Mouse (Mus musculus) gastrocnemius, adult 2 months (tissue): Measurements from ENCODE around the gene Misp. TPM values are rescaled to one million over a fixed set of nuclear protein-coding genes. Genes with fewer than 3 reads are reported as not detected.

ENCODE experiments used
- DNase-seq: peaks from one replicate; pipeline ENCODE4 v3.0.0; 2022
- H3K27ac ChIP-seq: fragments of 200-600 bp; 2 replicates; pipeline ENCODE4 v1.8.1; 2022; ENCODE audit warnings: mild to moderate bottlenecking
- H3K4me3 ChIP-seq: fragments of 200-600 bp; 2 replicates; pipeline ENCODE4 v1.8.1; 2022; ENCODE audit warnings: mild to moderate bottlenecking, moderate library complexity
- CTCF ChIP-seq: fragments of 200-600 bp; IDR thresholded peaks from 2 replicates; pipeline ENCODE4 v1.8.1; 2022; ENCODE audit warnings: antibody characterized with exemption, mild to moderate bottlenecking, moderate library complexity
- intact Hi-C: fragments of 180-260 bp; cut with DNase I; formaldehyde crosslinking; loops from one replicate; pipeline ENCODE4 v1.15.1; 2025
- long read RNA-seq, 2 experiments: library from polyadenylated mRNA; stranded (forward); transcript quantifications; one replicate each; pipeline ENCODE4 v2.0.0; 2021
- total RNA-seq, 2 experiments: library from RNA; stranded (reverse); gene quantifications; 2 replicates each; pipeline ENCODE4 v1.2.3; 2021

Gene Misp
- not detected for total RNA-seq
- long read RNA-seq, experiment 1 = 0 reads
- long read RNA-seq, experiment 2 = 0 reads

GRCm38 (mm10) chr10:79820782-79821181 lies at the start of gene Misp:
Misp (plus strand) TSS chr10:79820989.
- TF ChIP-seq CTCF = no peak
- H3K27ac ChIP-seq = no peak within 1 kb of the TSS
- no peak for DNase-seq
- no peak within 1 kb of the TSS for H3K4me3 ChIP-seq
- intact Hi-C loops = no loop called here

GRCm38 (mm10) chr10:79772320-79772719 lies 48.5 kb upstream of the Misp start:
- intact Hi-C loops = no loop called here
- DNase-seq = no peak
- 0 out of 2 replicates have a peak, but pooled peaks have one; percentile 6 for TF ChIP-seq CTCF
- Histone ChIP-seq H3K27ac (no peak overlapping the region), H3K4me3 (no peak overlapping the region)

GRCm38 (mm10) chr10:79773208-79773607 lies 47.6 kb upstream of the Misp start:
- Histone ChIP-seq H3K27ac (no peak overlapping the region), H3K4me3 (no peak overlapping the region)
- no peak for TF ChIP-seq CTCF
- intact Hi-C loops = no loop called here
- no peak for DNase-seq

GRCm38 (mm10) chr10:79774486-79775279 lies 46.1 kb upstream of the Misp start:
- no peak overlapping the region for H3K4me3 ChIP-seq
- no peak overlapping the region for H3K27ac ChIP-seq
- intact Hi-C loops = no loop called here
- DNase-seq = no peak
- TF ChIP-seq CTCF = peak; percentile 47

- DNase-seq = peak; percentile 61
- Histone ChIP-seq H3K4me3 (peak within 1 kb of the TSS; percentile 72), H3K27ac (peak within 1 kb of the TSS; percentile 67)
- intact Hi-C loops = no loop called here
- no peak; the same call in 1 of the 2 replicates for TF ChIP-seq CTCF
Measured at GRCm38 (mm10) chr10:79777103-79777531, 43.7 kb upstream of the Misp start, which contains the start of gene Fstl3. Fstl3 (plus strand) TSS chr10:79777272.

GRCm38 (mm10) chr10:79778006-79778405 lies 42.8 kb upstream of the Misp start:
- intact Hi-C loops = no loop called here
- no peak for TF ChIP-seq CTCF
- H3K27ac ChIP-seq = peak overlapping the region; percentile 67
- peak overlapping the region; percentile 72 for H3K4me3 ChIP-seq
- peak; percentile 60 for DNase-seq

GRCm38 (mm10) chr10:79779193-79779592 lies 41.6 kb upstream of the Misp start:
- intact Hi-C loops = loop anchor here (1.0 kb wide), 1 partner anchor 12 kb away; no protein-coding TSS in a partner anchor
- no peak for TF ChIP-seq CTCF
- DNase-seq = no peak
- Histone ChIP-seq H3K4me3 (no peak overlapping the region), H3K27ac (no peak overlapping the region)

GRCm38 (mm10) chr10:79779784-79780663 lies 40.8 kb upstream of the Misp start:
- TF ChIP-seq CTCF = peak; percentile 86
- peak overlapping the region; percentile 81 for H3K27ac ChIP-seq
- peak overlapping the region; percentile 76 for H3K4me3 ChIP-seq
- peak; percentile 97 for DNase-seq
- intact Hi-C loops = loop anchor here (1.0 to 5.0 kb wide), 3 partner anchors 13 to 72 kb away; partner anchors contain the start of gene Ptbp1

- Histone ChIP-seq H3K4me3 (peak overlapping the region; percentile 76), H3K27ac (peak overlapping the region; percentile 81)
- no peak for DNase-seq
- no peak for TF ChIP-seq CTCF
- intact Hi-C loops = loop anchor here (5.0 kb wide), 2 partner anchors 68 to 72 kb away; partner anchors contain the start of gene Ptbp1
Measured at GRCm38 (mm10) chr10:79780664-79781015, 40.1 kb upstream of the Misp start.

- no peak for DNase-seq
- H3K4me3 ChIP-seq = peak overlapping the region; percentile 76
- intact Hi-C loops = loop anchor here (5.0 kb wide), 2 partner anchors 69 to 71 kb away; partner anchors contain the start of gene Ptbp1
- peak overlapping the region; percentile 81 for H3K27ac ChIP-seq
- no peak for TF ChIP-seq CTCF
Measured at GRCm38 (mm10) chr10:79781139-79781538, 39.6 kb upstream of the Misp start.

- intact Hi-C loops = loop anchor here (5.0 kb wide), 2 partner anchors 70 kb away; partner anchors contain the start of gene Ptbp1
- no peak for DNase-seq
- H3K4me3 ChIP-seq = no peak overlapping the region
- TF ChIP-seq CTCF = no peak
- H3K27ac ChIP-seq = no peak overlapping the region
Measured at GRCm38 (mm10) chr10:79781956-79782355, 38.8 kb upstream of the Misp start.

- no peak overlapping the region for H3K27ac ChIP-seq
- intact Hi-C loops = loop anchor here (5.0 kb wide), 2 partner anchors 69 to 71 kb away; partner anchors contain the start of gene Ptbp1
- H3K4me3 ChIP-seq = no peak overlapping the region
- TF ChIP-seq CTCF = peak; percentile 28; the same call in 1 of the 2 replicates
- no peak for DNase-seq
Measured at GRCm38 (mm10) chr10:79783050-79783449, 37.7 kb upstream of the Misp start.
